Mouse (Mus musculus): ENCODE measurements around the gene Papss2. TPM values are rescaled to one million over a fixed set of nuclear protein-coding genes. Genes with fewer than 3 reads are reported as not detected.

Gene Papss2
- 6.1 and 6.9 TPM in 2 replicates for polyA plus RNA-seq (2021; fragmentation: Nextera tagmentation)
- long read RNA-seq, experiment 1, transcript Papss2-203 (12 exons, 3,618 nt), result major isoform, 14 of 26 reads
- long read RNA-seq, experiment 1, transcript Papss2-202 (12 exons, 2,047 nt), result minor isoform, 9 of 26 reads
- long read RNA-seq, experiment 1, partial matches to known transcripts, result 3 of 26 reads
- long read RNA-seq, experiment 1, other reads (novel, unspliced or antisense), result 0 of 26 reads
- long read RNA-seq, experiment 2, partial matches to known transcripts, result 1 of 7 reads
- long read RNA-seq, experiment 2, other reads (novel, unspliced or antisense), result 2 of 7 reads

GRCm38 (mm10) chr19:32595506-32596286 is at the start of gene Papss2:
TSS of gene Papss2 (plus strand) at chr19:32595790.

Other genes starting within 250 kb of the Papss2 start
- 14.4 and 20.9 TPM in 2 replicates for gene Sgms1, start 206.1 kb upstream of the Papss2 start, polyA plus RNA-seq (2021; fragmentation: Nextera tagmentation)
- gene Rpl9-ps6, start 129.2 kb upstream of the Papss2 start, polyA plus RNA-seq (2021; fragmentation: Nextera tagmentation), result 30.7 and 35.5 TPM in 2 replicates
- 66.1 and 67.4 TPM in 2 replicates for gene Minpp1, start 110.0 kb upstream of the Papss2 start, polyA plus RNA-seq (2021; fragmentation: Nextera tagmentation)
- gene Atad1, start 144.0 kb downstream of the Papss2 start, polyA plus RNA-seq (2021; fragmentation: Nextera tagmentation), result 66.6 and 80.8 TPM in 2 replicates
- 20.2 and 29.2 TPM in 2 replicates for gene Pten, start 161.7 kb downstream of the Papss2 start, polyA plus RNA-seq (2021; fragmentation: Nextera tagmentation)